Mouse (Mus musculus): ENCODE data around the gene Inha.

Inha gene

GRCm38 (mm10) chr1:75507006-75507405 lies at the start of gene Inha:
Inha (plus strand) TSS chr1:75507077.
- in situ Hi-C loops (cut with MboI, MseI): no loop called here

GRCm38 (mm10) chr1:75457710-75458024 lies 49.2 kb upstream of the Inha start:
- in situ Hi-C loops (cut with MboI, MseI): no loop called here

- in situ Hi-C loops (cut with MboI, MseI): no loop called here
Observed at GRCm38 (mm10) chr1:75458025-75458788, 48.7 kb upstream of the Inha start.

- in situ Hi-C loops (cut with MboI, MseI): no loop called here
Observed at GRCm38 (mm10) chr1:75458789-75459684, 47.8 kb upstream of the Inha start.

- in situ Hi-C loops (cut with MboI, MseI): loop anchor here (10.0 kb wide), 1 partner anchor 405 kb away; no protein-coding TSS in a partner anchor
Observed at GRCm38 (mm10) chr1:75460297-75460696, 46.6 kb upstream of the Inha start.

- in situ Hi-C loops (cut with MboI, MseI): loop anchor here (10.0 kb wide), 1 partner anchor 408 kb away; no protein-coding TSS in a partner anchor
Observed at GRCm38 (mm10) chr1:75462636-75463035, 44.2 kb upstream of the Inha start.

GRCm38 (mm10) chr1:75463652-75464204 lies 43.1 kb upstream of the Inha start:
- in situ Hi-C loops (cut with MboI, MseI): loop anchor here (10.0 kb wide), 1 partner anchor 409 kb away; no protein-coding TSS in a partner anchor

- in situ Hi-C loops (cut with MboI, MseI): loop anchor here (10.0 kb wide), 1 partner anchor 413 kb away; no protein-coding TSS in a partner anchor
Observed at GRCm38 (mm10) chr1:75467215-75467927, 39.5 kb upstream of the Inha start.

- in situ Hi-C loops (cut with MboI, MseI): loop anchor here (10.0 kb wide), 1 partner anchor 415 kb away; no protein-coding TSS in a partner anchor
Observed at GRCm38 (mm10) chr1:75469287-75469825, 37.5 kb upstream of the Inha start.

GRCm38 (mm10) chr1:75476441-75476840 lies 30.4 kb upstream of the Inha start:
- in situ Hi-C loops (cut with MboI, MseI): loop anchor here (5.0 kb wide), 1 partner anchor 46 kb away; the partner anchor contains the start of gene Stk11ip

GRCm38 (mm10) chr1:75477264-75477965 lies 29.5 kb upstream of the Inha start:
- in situ Hi-C loops (cut with MboI, MseI): loop anchor here (5.0 kb wide), 1 partner anchor 45 kb away; the partner anchor contains the start of gene Stk11ip

- in situ Hi-C loops (cut with MboI, MseI): loop anchor here (5.0 kb wide), 1 partner anchor 44 kb away; the partner anchor contains the start of gene Stk11ip
Observed at GRCm38 (mm10) chr1:75477966-75478290, 28.9 kb upstream of the Inha start.

GRCm38 (mm10) chr1:75478497-75478896 lies 28.4 kb upstream of the Inha start:
- in situ Hi-C loops (cut with MboI, MseI): loop anchor here (5.0 kb wide), 1 partner anchor 44 kb away; the partner anchor contains the start of gene Stk11ip

GRCm38 (mm10) chr1:75478916-75479634 lies 27.8 kb upstream of the Inha start, which contains the start of the genes Chpf and Tmem198:
Chpf (minus strand) TSS chr1:75479307.
Tmem198 (plus strand) TSS chr1:75479532.
- in situ Hi-C loops (cut with MboI, MseI): loop anchor here (5.0 kb wide), 1 partner anchor 43 kb away; the partner anchor contains the start of gene Stk11ip

GRCm38 (mm10) chr1:75479635-75479989 lies 27.3 kb upstream of the Inha start:
- in situ Hi-C loops (cut with MboI, MseI): loop anchor here (5.0 kb wide), 1 partner anchor 43 kb away; the partner anchor contains the start of gene Stk11ip

GRCm38 (mm10) chr1:75480036-75480435 lies 26.8 kb upstream of the Inha start:
- in situ Hi-C loops (cut with MboI, MseI): no loop called here

- in situ Hi-C loops (cut with MboI, MseI): no loop called here
Observed at GRCm38 (mm10) chr1:75480735-75481134, 26.1 kb upstream of the Inha start.

- in situ Hi-C loops (cut with MboI, MseI): no loop called here
Observed at GRCm38 (mm10) chr1:75486561-75486960, 20.3 kb upstream of the Inha start.

GRCm38 (mm10) chr1:75487040-75487404 lies 19.9 kb upstream of the Inha start:
- in situ Hi-C loops (cut with MboI, MseI): no loop called here

Data from regulatory T cell (primary cell).